Mouse (Mus musculus): ENCODE data around the gene Hgfac. TPM values are rescaled to one million over a fixed set of nuclear protein-coding genes. Genes with fewer than 3 reads are reported as not detected.

The Hgfac gene
- polyA plus RNA-seq, 1 experiment, result 1.1 TPM

DNA sequence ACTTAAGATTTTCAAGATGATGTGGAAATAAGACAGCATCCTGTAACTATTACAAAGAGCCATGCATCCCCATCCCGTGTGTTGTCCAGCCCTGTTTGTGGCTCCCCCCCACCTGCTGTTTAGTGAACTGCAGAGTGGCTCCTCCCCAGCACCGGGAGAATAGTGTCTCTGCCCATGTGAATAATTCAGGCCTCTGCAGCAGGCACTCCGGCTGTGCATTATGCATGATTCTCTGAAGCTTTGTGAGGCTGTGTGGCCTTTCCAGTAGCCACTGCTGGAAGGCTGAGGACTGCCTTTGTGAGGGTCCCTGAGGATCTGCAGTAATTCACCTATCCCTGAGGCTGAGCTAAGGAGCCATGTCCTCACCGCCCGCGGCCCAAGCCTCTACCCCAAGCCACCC, 27.3 kb upstream of the Hgfac start:
- H3K4me1 ChIP-seq (ENCODE audit: control insufficient read depth, insufficient read depth, low read length), result no peaks in the 10 kb centered on the region
- no peaks in the 10 kb centered on the region for H3K36me3 ChIP-seq (ENCODE audit: control insufficient read depth, insufficient read depth, low read length, poor library complexity, severe bottlenecking)
- no peak overlapping the region for H3K9ac ChIP-seq (ENCODE audit: low read depth, poor library complexity, severe bottlenecking)
- H3K4me3 ChIP-seq (ENCODE audit: low read depth, low read length), result no peak overlapping the region
- H3K27me3 ChIP-seq (ENCODE audit: control insufficient read depth, insufficient read depth, low read length, poor library complexity, severe bottlenecking), result no peaks in the 10 kb centered on the region
- TF ChIP-seq CTCF (IDR thresholded peaks at IDR 0.05; ENCODE audit: low read depth, low read length) (no peak), EP300 (IDR thresholded peaks at IDR 0.05; ENCODE audit: insufficient read depth, low read depth, low read length) (no peak), POLR2A (IDR thresholded peaks at IDR 0.05; ENCODE audit: insufficient read depth, low read length) (no peak)
- H3K9me3 ChIP-seq (replicated peaks; ENCODE audit: control insufficient read depth, insufficient read depth, low read length, poor library complexity, severe bottlenecking), result no peaks in the 10 kb centered on the region
- no peak overlapping the region for H3K27ac ChIP-seq (ENCODE audit: insufficient read depth, low read length)

- Histone ChIP-seq H3K27me3 (ENCODE audit: control insufficient read depth, insufficient read depth, low read length, poor library complexity, severe bottlenecking) (no peaks in the 10 kb centered on the region), H3K4me3 (ENCODE audit: low read depth, low read length) (no peak overlapping the region), H3K9ac (ENCODE audit: low read depth, poor library complexity, severe bottlenecking) (no peak overlapping the region), H3K36me3 (ENCODE audit: control insufficient read depth, insufficient read depth, low read length, poor library complexity, severe bottlenecking) (no peaks in the 10 kb centered on the region), H3K4me1 (ENCODE audit: control insufficient read depth, insufficient read depth, low read length) (no peaks in the 10 kb centered on the region), H3K27ac (ENCODE audit: insufficient read depth, low read length) (no peak overlapping the region), H3K9me3 (replicated peaks; ENCODE audit: control insufficient read depth, insufficient read depth, low read length, poor library complexity, severe bottlenecking) (no peaks in the 10 kb centered on the region)
- TF ChIP-seq CTCF (IDR thresholded peaks at IDR 0.05; ENCODE audit: low read depth, low read length) (no peak), POLR2A (IDR thresholded peaks at IDR 0.05; ENCODE audit: insufficient read depth, low read length) (no peak), EP300 (IDR thresholded peaks at IDR 0.05; ENCODE audit: insufficient read depth, low read depth, low read length) (no peak)
These were observed 21.5 kb upstream of the Hgfac start for GRCm38 (mm10) chr5:35019673-35020300.

GRCm38 (mm10) chr5:35020410-35021241, 20.7 kb upstream of the Hgfac start:
- Histone ChIP-seq H3K27me3 (ENCODE audit: control insufficient read depth, insufficient read depth, low read length, poor library complexity, severe bottlenecking) (no peaks in the 10 kb centered on the region), H3K9ac (ENCODE audit: low read depth, poor library complexity, severe bottlenecking) (no peak overlapping the region), H3K27ac (ENCODE audit: insufficient read depth, low read length) (no peak overlapping the region), H3K9me3 (replicated peaks; ENCODE audit: control insufficient read depth, insufficient read depth, low read length, poor library complexity, severe bottlenecking) (no peaks in the 10 kb centered on the region), H3K36me3 (ENCODE audit: control insufficient read depth, insufficient read depth, low read length, poor library complexity, severe bottlenecking) (no peaks in the 10 kb centered on the region), H3K4me1 (ENCODE audit: control insufficient read depth, insufficient read depth, low read length) (no peaks in the 10 kb centered on the region), H3K4me3 (ENCODE audit: low read depth, low read length) (no peak overlapping the region)
- TF ChIP-seq POLR2A (IDR thresholded peaks at IDR 0.05; ENCODE audit: insufficient read depth, low read length) (no peak), EP300 (IDR thresholded peaks at IDR 0.05; ENCODE audit: insufficient read depth, low read depth, low read length) (no peak), CTCF (IDR thresholded peaks at IDR 0.05; ENCODE audit: low read depth, low read length) (no peak)

- H3K9ac ChIP-seq (ENCODE audit: low read depth, poor library complexity, severe bottlenecking), result no peak overlapping the region
- H3K9me3 ChIP-seq (replicated peaks; ENCODE audit: control insufficient read depth, insufficient read depth, low read length, poor library complexity, severe bottlenecking), result no peaks in the 10 kb centered on the region
- no peaks in the 10 kb centered on the region for H3K36me3 ChIP-seq (ENCODE audit: control insufficient read depth, insufficient read depth, low read length, poor library complexity, severe bottlenecking)
- H3K4me3 ChIP-seq (ENCODE audit: low read depth, low read length), result no peak overlapping the region
- H3K27ac ChIP-seq (ENCODE audit: insufficient read depth, low read length), result no peak overlapping the region
- H3K4me1 ChIP-seq (ENCODE audit: control insufficient read depth, insufficient read depth, low read length), result no peaks in the 10 kb centered on the region
- H3K27me3 ChIP-seq (ENCODE audit: control insufficient read depth, insufficient read depth, low read length, poor library complexity, severe bottlenecking), result no peaks in the 10 kb centered on the region
- TF ChIP-seq POLR2A (IDR thresholded peaks at IDR 0.05; ENCODE audit: insufficient read depth, low read length), result no peak
- TF ChIP-seq CTCF (IDR thresholded peaks at IDR 0.05; ENCODE audit: low read depth, low read length), result peak; percentile 71
- TF ChIP-seq EP300 (IDR thresholded peaks at IDR 0.05; ENCODE audit: insufficient read depth, low read depth, low read length), result no peak
These were observed 16.3 kb upstream of the Hgfac start for GRCm38 (mm10) chr5:35024975-35025374.

DNA sequence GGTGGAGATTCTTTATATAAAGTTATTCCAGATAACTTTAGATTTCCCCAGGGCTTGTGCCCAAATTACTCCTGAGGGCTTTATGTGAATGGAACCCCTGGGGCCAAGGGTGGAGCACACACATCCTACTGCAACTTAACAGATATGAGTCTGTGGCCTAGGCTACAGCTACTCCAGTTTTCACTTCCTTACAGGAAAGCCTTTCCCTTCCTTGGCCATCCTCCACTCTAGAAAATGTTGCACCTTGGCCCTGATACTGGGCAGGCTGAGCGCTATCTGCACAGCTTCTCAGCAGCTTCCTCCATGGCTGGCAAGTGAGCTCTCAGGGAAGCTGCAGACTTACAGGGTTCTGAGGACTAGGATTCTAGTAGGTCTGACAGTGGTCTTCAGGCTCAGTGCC, 12.0 kb upstream of the Hgfac start:
- TF ChIP-seq POLR2A (IDR thresholded peaks at IDR 0.05; ENCODE audit: insufficient read depth, low read length) (no peak), CTCF (IDR thresholded peaks at IDR 0.05; ENCODE audit: low read depth, low read length) (no peak), EP300 (IDR thresholded peaks at IDR 0.05; ENCODE audit: insufficient read depth, low read depth, low read length) (no peak)
- Histone ChIP-seq H3K36me3 (ENCODE audit: control insufficient read depth, insufficient read depth, low read length, poor library complexity, severe bottlenecking) (no peaks in the 10 kb centered on the region), H3K4me3 (ENCODE audit: low read depth, low read length) (no peak overlapping the region), H3K9me3 (replicated peaks; ENCODE audit: control insufficient read depth, insufficient read depth, low read length, poor library complexity, severe bottlenecking) (no peaks in the 10 kb centered on the region), H3K4me1 (ENCODE audit: control insufficient read depth, insufficient read depth, low read length) (no peaks in the 10 kb centered on the region), H3K27me3 (ENCODE audit: control insufficient read depth, insufficient read depth, low read length, poor library complexity, severe bottlenecking) (no peaks in the 10 kb centered on the region), H3K9ac (ENCODE audit: low read depth, poor library complexity, severe bottlenecking) (no peak overlapping the region), H3K27ac (ENCODE audit: insufficient read depth, low read length) (no peak overlapping the region)

- TF ChIP-seq POLR2A (IDR thresholded peaks at IDR 0.05; ENCODE audit: insufficient read depth, low read length), result no peak
- no peak for TF ChIP-seq CTCF (IDR thresholded peaks at IDR 0.05; ENCODE audit: low read depth, low read length)
- no peak for TF ChIP-seq EP300 (IDR thresholded peaks at IDR 0.05; ENCODE audit: insufficient read depth, low read depth, low read length)
- no peaks in the 10 kb centered on the region for H3K36me3 ChIP-seq (ENCODE audit: control insufficient read depth, insufficient read depth, low read length, poor library complexity, severe bottlenecking)
These were observed 11.6 kb upstream of the Hgfac start for GRCm38 (mm10) chr5:35029755-35030154.

More at GRCm38 (mm10) chr5:35029755-35030154, 11.6 kb upstream of the Hgfac start:
- Histone ChIP-seq H3K9ac (ENCODE audit: low read depth, poor library complexity, severe bottlenecking) (no peak overlapping the region), H3K9me3 (replicated peaks; ENCODE audit: control insufficient read depth, insufficient read depth, low read length, poor library complexity, severe bottlenecking) (no peaks in the 10 kb centered on the region), H3K4me3 (ENCODE audit: low read depth, low read length) (no peak overlapping the region), H3K27me3 (ENCODE audit: control insufficient read depth, insufficient read depth, low read length, poor library complexity, severe bottlenecking) (no peaks in the 10 kb centered on the region), H3K27ac (ENCODE audit: insufficient read depth, low read length) (no peak overlapping the region), H3K4me1 (ENCODE audit: control insufficient read depth, insufficient read depth, low read length) (no peaks in the 10 kb centered on the region)

All from ES-Bruce4 (cell line).